Mouse (Mus musculus): ENCODE data around the gene Hoxd3.

DNA sequence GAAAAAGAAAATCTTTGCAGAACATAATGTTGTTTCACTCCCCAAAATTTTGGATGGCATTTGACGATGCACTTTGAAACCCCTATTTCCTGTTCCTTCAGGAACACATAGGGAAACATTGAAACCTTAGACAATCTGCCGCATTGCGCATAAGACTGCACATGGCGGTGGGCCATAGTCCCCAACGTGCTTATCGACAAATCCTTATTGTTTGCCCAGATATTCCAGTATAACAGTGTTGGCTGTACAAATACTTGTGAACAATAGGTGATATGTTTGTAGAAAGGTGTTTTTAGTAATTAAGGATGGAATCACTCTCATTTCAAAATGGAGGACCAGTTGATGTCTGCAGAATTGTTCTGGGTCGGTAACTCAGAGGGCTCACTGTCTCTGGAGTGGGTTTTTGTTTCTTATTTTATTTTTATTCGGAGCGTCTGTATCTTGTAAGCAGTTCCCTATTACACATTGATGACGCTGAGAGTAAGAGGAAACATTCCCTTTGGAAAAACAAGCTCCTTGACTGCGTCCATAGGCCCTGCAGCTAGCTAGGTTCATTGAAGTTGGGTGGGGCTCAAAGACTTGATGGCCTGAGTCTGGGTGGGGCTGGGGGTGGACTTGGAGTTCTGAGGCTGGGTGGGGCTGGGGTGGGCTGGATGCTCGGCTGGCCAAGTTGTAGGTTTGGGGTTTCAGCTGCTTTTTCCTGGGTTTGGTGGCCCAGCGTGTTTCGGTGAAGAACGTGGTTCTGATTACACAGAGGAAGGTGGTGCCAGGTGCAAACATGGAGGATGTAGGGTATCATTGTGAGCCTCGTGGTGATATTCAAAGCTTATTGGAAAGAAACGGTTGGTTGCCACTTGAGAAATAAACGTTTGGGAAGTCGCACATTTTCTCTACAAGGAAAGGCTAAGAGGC, 1.8 kb downstream of the Hoxd3 start:
- TF ChIP-seq CTCF (IDR thresholded peaks at IDR 0.05; ENCODE audit: borderline replicate concordance, insufficient read depth, low read depth, low read length), result no peak
- TF ChIP-seq POLR2A (IDR thresholded peaks at IDR 0.05; ENCODE audit: borderline replicate concordance, insufficient read depth, low read length), result no peak

All from cerebellum, adult 2 months (tissue).